Mouse (Mus musculus) limb, embryonic 11.5 days (tissue): ENCODE measurements around the gene Snrpn. TPM values are rescaled to one million over a fixed set of nuclear protein-coding genes. Genes with fewer than 3 reads are reported as not detected.

Source experiments
- ATAC-seq: fragments of 200-750 bp; cut with Nextera tagmentation; 2 replicates; pipeline ENCODE4 v1.8.0; 2017; ENCODE audit warnings: low read depth; ENCODE audit not compliant: insufficient number of reproducible peaks, low FRiP score, low TSS enrichment
- DNase-seq: peaks from one replicate; pipeline ENCODE4 v3.0.0-alpha.2; 2015; ENCODE audit warnings: low spot score
- H3K27ac ChIP-seq: fragments of 300-500 bp; sonication (generic); replicated peaks from 2 replicates; pipeline ENCODE4 v1.5.1; 2014; ENCODE audit warnings: low read depth, mild to moderate bottlenecking, low read length
- H3K27me3 ChIP-seq: fragments of 300-500 bp; sonication (generic); 2 replicates; pipeline ENCODE4 v1.6.1; 2014; ENCODE audit warnings: mild to moderate bottlenecking, low read length, mixed read lengths; ENCODE audit not compliant: control insufficient read depth, insufficient read depth
- H3K36me3 ChIP-seq: fragments of 300-500 bp; sonication (generic); 2 replicates; pipeline ENCODE4 v1.6.1; 2014; ENCODE audit warnings: mild to moderate bottlenecking, low read length, moderate library complexity, mixed read lengths; ENCODE audit not compliant: control insufficient read depth, insufficient read depth
- H3K4me1 ChIP-seq: fragments of 300-500 bp; sonication (generic); 2 replicates; pipeline ENCODE4 v1.6.1; 2014; ENCODE audit warnings: low read length, mixed read lengths; ENCODE audit not compliant: control insufficient read depth, insufficient read depth
- H3K4me2 ChIP-seq: fragments of 300-500 bp; sonication (generic); 2 replicates; pipeline ENCODE4 v1.6.1; 2014; ENCODE audit warnings: low read depth, mild to moderate bottlenecking, moderate library complexity; ENCODE audit not compliant: severe bottlenecking
- H3K4me3 ChIP-seq: fragments of 300-500 bp; sonication (generic); 2 replicates; pipeline ENCODE4 v1.5.1; 2014; ENCODE audit warnings: low read depth, low read length
- H3K9ac ChIP-seq: fragments of 300-500 bp; sonication (generic); 2 replicates; pipeline ENCODE4 v1.6.1; 2014; ENCODE audit warnings: mild to moderate bottlenecking, low read length
- H3K9me3 ChIP-seq: fragments of 300-500 bp; sonication (generic); 2 replicates; pipeline ENCODE4 v1.6.1; 2016; ENCODE audit warnings: low read length; ENCODE audit not compliant: control insufficient read depth
- WGBS: fragments of 180-500 bp; shearing (Covaris S2); extraction: QIAGEN DNeasy Blood & Tissue Kit; methylation state at CpG from one replicate; pipeline ENCODE4 v1.1.7; 2014; 5-methylcytosine and 5-hydroxymethylcytosine counted together
- polyA plus RNA-seq: library from polyadenylated mRNA; unstranded; fragments of >200 nt; fragmentation: Nextera tagmentation; extraction: Ambion mirVana; gene quantifications from 2 replicates; pipeline ENCODE4 v1.2.1, GENCODE M21; 2014

The Snrpn gene
- polyA plus RNA-seq, 1 experiment from 2014 or later = 76.4 TPM

DNA sequence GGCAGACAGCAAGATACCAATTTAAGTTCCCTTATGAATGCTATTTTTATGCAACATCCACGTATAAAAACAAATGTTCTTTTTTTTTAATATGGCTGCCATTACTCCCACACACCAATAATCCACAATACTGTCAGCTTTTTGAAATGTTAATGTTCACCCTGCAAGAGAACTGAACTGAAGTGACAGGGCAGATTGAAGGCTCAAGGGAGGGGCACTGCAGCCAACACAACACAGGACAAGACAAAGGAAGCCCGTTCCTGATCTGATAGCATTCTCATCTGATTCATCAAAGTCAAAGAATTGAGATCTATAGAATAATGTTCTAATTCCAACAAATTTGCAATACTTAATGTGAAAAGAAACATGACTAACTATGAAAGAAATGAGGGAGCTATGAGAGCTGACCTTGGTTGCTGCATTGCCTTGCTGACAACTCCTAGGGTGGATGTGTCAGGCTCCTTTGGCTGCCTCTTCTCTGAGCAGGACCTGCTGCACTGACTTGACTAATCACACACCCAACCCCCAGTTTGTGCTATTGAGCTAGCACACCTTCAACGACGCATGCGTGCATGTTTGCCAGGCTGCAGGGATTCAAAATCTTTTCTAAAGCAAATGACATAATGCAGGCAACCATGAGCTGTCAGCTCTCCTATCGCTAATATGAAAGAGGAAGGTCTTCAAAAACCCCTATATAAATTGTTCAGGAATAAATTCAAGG is 92.4 kb downstream of the Snrpn start:
- H3K4me3 ChIP-seq = no peak overlapping the region
- H3K4me2 ChIP-seq = no peak overlapping the region
- H3K27ac ChIP-seq = no peak overlapping the region
- no peak for DNase-seq
- no peaks in the 10 kb centered on the region for H3K27me3 ChIP-seq
- no peaks in the 10 kb centered on the region for H3K9me3 ChIP-seq
- H3K4me1 ChIP-seq = no peaks in the 10 kb centered on the region
- no peak for ATAC-seq
- H3K36me3 ChIP-seq = no peaks in the 10 kb centered on the region
- no peak overlapping the region for H3K9ac ChIP-seq
- 81% methylated on average over 6 of the region's 6 CpGs for WGBS

DNA sequence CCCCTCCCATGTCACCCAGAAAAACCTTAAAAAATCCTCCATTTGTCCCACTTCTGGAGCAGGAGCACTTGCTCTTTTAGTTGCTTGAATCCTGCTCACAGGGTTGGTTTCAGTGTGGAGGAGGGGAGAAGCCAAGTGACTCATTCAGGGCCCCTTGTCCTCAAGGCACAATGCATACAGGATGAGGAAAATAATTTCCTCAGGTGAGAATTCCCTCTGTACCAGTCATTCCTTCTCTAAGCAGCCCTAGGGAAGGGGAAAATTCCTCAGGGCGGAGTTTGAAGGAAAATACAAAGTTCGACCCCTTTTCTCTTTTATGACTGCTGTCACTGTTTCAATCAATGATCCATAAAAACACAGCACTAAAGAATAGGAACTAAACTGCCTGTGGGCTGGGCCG is 126.8 kb downstream of the Snrpn start:
- DNase-seq (no peak), ATAC-seq (no peak)
- 68% methylated on average over 3 of the region's 3 CpGs for WGBS
- Histone ChIP-seq H3K27ac (no peak overlapping the region), H3K4me1 (no peaks in the 10 kb centered on the region), H3K4me2 (no peak overlapping the region), H3K9me3 (no peaks in the 10 kb centered on the region), H3K9ac (no peak overlapping the region), H3K27me3 (no peaks in the 10 kb centered on the region), H3K4me3 (no peak overlapping the region), H3K36me3 (no peaks in the 10 kb centered on the region)

DNA sequence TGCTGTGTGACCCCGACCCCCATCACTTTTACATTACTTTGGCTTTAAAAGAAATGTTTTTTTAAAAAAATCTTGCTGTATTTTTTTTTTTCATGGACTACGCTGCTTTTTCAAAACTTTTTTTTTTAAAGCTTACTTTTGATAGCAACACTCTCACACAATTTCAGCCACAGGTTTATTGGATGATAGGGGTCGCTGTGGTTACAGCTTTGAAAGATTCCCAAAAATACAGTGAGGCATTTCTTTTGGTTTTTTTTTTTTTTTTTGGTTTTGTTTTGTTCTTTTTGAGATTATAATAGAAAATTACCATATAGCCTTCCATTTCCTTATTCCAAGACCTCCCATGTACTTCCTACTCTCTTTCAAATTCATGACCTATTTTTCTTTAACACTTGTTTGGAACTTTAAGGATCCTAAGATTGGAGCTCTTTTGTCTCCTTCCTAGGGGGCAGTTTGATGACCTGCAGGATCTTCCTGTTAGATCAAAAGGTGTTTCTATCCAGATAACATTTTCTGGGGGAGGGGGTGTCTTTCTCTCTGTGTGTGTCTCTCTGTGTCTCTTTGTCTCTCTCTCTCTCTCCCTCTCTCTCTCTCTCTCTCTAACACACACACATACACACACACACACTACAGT is 132.2 kb downstream of the Snrpn start:
- no peaks in the 10 kb centered on the region for H3K27me3 ChIP-seq
- no peak overlapping the region for H3K27ac ChIP-seq
- no peak overlapping the region for H3K4me3 ChIP-seq
- WGBS = 41% methylated on average over 3 of the region's 3 CpGs
- no peak overlapping the region for H3K9ac ChIP-seq
- ATAC-seq (no peak), DNase-seq (no peak)
- H3K36me3 ChIP-seq = no peaks in the 10 kb centered on the region
- peaks cover 8% of the 10 kb centered on the region; the same call in 1 of the 2 replicates for H3K9me3 ChIP-seq
- H3K4me1 ChIP-seq = no peaks in the 10 kb centered on the region
- no peak overlapping the region for H3K4me2 ChIP-seq

DNA sequence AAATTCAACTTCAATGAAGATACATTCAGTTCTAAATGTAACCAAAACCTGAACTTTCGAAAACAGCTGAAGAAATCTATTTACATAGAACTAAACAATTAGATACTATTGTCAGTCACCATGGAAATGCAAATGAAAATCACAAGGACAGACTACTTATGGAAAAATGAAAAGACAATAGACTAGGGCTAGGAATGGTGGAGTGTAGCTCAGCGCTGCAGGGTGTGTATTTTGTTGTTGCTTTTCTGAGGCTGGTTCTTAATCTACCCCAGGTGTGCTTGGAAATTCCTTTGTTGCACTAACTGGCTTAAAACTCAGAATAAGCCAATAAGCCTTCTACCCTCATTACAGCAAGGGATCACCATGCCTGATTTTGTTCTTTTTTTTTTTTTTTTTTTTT is 133.8 kb downstream of the Snrpn start:
- Histone ChIP-seq H3K27ac (no peak overlapping the region), H3K4me2 (no peak overlapping the region), H3K36me3 (no peaks in the 10 kb centered on the region), H3K4me3 (no peak overlapping the region), H3K4me1 (no peaks in the 10 kb centered on the region), H3K27me3 (no peaks in the 10 kb centered on the region), H3K9ac (no peak overlapping the region), H3K9me3 (peaks cover 10% of the 10 kb centered on the region; the same call in 1 of the 2 replicates)
- no peak for ATAC-seq
- no peak for DNase-seq
- 56% methylated on average over 2 of the region's 2 CpGs for WGBS

DNA sequence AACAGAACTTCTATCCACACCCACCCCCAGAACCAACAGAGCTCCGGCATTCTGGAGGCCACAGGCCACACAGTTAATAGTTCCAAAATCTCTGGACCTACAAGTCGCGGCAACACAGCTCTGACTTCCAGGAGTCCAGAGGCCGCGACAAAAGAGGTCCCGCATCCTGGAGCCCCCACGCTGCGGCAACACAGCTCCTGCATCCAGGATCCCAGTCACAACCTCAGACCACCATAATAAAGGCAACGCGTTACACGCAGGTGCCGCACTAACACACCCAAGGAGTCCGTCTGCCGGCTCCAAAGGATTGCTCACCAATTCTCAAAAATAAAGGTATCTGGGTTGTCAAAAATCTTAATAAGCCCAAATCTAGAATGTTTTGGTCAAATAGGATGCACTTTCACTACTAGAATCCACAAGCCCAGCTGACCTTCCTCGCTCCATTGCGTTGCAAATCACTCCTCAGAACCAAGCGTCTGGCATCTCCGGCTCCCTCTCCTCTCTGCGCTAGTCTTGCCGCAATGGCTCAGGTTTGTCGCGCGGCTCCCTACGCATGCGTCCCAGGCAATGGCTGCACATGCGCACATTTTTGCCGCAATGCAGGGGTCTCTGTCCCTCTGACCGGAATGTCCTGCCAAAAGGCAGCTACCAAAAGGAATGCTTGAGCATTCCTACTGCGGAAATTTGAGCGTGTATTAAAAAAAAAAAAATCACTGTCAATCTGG is 135.3 kb downstream of the Snrpn start, which contains the start of the genes Snurf and Gm38393:
Snurf (minus strand) TSS at position 444 of the 725 bp plus-strand sequence.
Gm38393 (minus strand) TSS at position 459 of the 725 bp plus-strand sequence.
- Histone ChIP-seq H3K36me3 (no peaks in the 10 kb centered on the region), H3K27me3 (no peaks in the 10 kb centered on the region), H3K4me2 (peak within 1 kb of the TSS; percentile 49), H3K9ac (peak within 1 kb of the TSS; percentile 55), H3K4me1 (no peaks in the 10 kb centered on the region), H3K4me3 (peak within 1 kb of the TSS; percentile 49), H3K27ac (peak within 1 kb of the TSS; percentile 38), H3K9me3 (peaks cover 10% of the 10 kb centered on the region; the same call in 1 of the 2 replicates)
- WGBS = 48% methylated on average over 30 of the region's 30 CpGs
- no peak for ATAC-seq
- DNase-seq = peak; percentile 73

DNA sequence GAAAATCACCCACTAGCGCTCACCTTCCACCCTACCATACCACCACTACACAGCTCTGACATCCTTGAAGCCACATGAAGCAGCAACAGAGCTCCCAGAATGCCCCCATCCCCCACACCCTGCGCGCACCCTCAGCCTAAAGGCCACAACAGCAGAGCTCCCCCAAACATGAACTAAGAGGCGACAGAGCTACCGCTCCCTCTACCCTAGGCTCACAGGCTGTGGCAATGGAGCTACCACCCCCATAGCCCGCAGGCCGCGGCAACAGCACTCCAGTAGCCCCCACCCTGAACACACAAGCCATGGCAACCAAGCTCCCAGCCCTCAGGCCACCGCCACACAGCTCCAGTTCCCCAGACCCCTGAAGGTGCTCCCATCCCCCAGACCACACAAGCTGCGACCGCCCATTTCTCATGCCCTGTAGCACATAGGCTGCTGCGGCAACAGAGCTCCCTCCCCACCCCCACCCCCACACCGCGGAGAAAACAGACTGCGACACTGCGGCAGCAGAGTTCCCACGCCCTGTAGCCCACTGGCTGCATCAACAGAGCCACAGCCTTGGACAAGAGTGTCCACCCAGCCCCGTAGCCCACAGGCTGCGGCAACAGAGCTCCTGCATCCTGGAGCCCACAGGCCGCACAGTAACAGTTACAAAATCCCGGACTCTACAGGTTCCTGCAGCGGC is 136.0 kb downstream of the Snrpn start:
- no peaks in the 10 kb centered on the region for H3K27me3 ChIP-seq
- H3K4me1 ChIP-seq = no peaks in the 10 kb centered on the region
- ATAC-seq = peak; percentile 89
- H3K27ac ChIP-seq = peak overlapping the region; percentile 38
- peak overlapping the region; percentile 49 for H3K4me2 ChIP-seq
- H3K9ac ChIP-seq = peak overlapping the region; percentile 55
- peaks cover 10% of the 10 kb centered on the region; the same call in 1 of the 2 replicates for H3K9me3 ChIP-seq
- 43% methylated on average over 22 of the region's 22 CpGs for WGBS
- H3K36me3 ChIP-seq = no peaks in the 10 kb centered on the region
- peak; percentile 68 for DNase-seq
- peak overlapping the region; percentile 49 for H3K4me3 ChIP-seq

DNA sequence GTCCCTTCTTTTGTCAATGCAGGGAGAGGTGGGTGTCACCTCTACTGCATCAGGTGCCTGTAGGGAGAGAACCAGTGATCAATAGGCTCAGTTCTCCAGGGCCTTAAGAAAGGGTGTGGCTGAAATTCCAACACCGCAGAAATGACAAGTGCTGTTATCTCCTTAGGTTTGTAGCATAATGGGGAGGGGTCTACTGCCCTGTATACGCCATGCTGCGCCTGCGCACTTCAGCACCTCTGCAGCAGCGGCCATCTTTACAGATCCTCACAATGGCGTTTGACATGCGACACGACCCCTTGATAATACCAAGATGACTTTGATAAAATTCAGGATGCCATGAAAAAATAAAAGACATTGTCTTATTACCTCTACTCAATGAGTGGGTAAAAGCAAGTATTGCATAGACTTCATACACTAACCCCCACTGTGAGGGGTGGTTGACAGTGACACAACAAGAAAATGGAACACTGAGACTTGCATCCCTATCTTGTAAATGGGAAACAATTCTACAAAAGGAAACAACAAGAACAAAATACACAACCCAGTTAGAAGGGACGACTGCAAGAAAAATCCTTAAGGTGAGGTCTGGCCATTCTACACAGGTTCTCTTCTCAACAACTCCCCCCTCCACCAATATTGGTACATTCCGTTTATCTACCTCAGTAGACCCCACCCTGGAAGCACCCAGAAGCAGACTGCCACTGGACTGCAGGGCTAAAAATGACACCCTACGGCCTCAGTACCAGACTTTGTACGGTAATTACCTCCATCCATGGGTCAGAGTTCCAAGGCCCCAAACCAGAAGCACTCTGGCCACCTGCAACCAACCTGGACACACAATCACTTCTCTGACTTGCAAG is 136.8 kb downstream of the Snrpn start:
- H3K9ac ChIP-seq = no peak overlapping the region
- 52% methylated on average over 12 of the region's 12 CpGs for WGBS
- H3K27me3 ChIP-seq = no peaks in the 10 kb centered on the region
- DNase-seq = peak; percentile 19
- no peaks in the 10 kb centered on the region for H3K36me3 ChIP-seq
- no peaks in the 10 kb centered on the region for H3K4me1 ChIP-seq
- ATAC-seq = no peak
- no peak overlapping the region for H3K27ac ChIP-seq
- H3K4me2 ChIP-seq = peak overlapping the region; percentile 49
- H3K4me3 ChIP-seq = peak overlapping the region; percentile 49
- H3K9me3 ChIP-seq = peaks cover 10% of the 10 kb centered on the region; the same call in 1 of the 2 replicates
